Mouse (Mus musculus) brain, embryonic 14.5 days (tissue): Measurements from ENCODE around the gene Stard13.

Experiments
- CTCF ChIP-seq: fragments of 200-500 bp; IDR thresholded peaks from 2 replicates; pipeline ENCODE4 v1.5.1; 2012; ENCODE audit warnings: inconsistent platforms, mild to moderate bottlenecking, moderate library complexity, borderline replicate concordance; ENCODE audit not compliant: insufficient read depth, insufficient read length; ENCODE audit errors: extremely low read depth
- POLR2A ChIP-seq: fragments of 200-500 bp; IDR thresholded peaks from 2 replicates; pipeline ENCODE4 v1.6.1; 2012; ENCODE audit warnings: mild to moderate bottlenecking, inconsistent platforms, borderline replicate concordance; ENCODE audit not compliant: poor library complexity, insufficient read depth, insufficient read length, severe bottlenecking; ENCODE audit errors: extremely low read depth

DNA sequence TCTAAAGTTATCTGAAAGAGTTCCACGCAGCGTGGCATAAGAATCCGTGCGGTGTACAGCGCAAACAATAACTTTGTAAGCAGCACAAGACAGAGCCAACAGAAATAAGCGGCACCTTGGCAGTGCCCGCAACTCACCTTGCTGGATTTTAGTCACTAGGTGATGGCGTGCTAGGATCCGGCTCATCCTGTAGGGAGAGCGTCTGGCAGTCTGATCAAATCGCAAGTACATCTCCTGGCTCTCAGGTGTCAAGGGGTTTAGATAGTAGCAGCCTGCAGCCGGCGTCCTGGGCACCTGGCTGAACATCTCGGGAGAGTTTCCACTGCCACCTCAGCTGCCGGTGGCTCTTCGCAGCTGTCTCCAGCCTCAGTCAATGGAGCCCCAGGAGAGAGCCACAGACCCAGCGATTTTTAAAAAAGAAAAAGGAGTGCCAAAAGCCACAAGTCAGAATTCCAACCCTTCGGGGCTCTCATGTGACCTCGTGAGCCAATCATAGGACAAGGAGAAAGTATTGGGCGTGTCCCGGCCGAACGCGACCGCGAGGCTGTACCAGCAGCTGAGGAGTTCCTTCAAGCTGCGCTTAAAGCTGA lies 43.8 kb downstream of the Stard13 start:
- TF ChIP-seq POLR2A = no peak
- no peak for TF ChIP-seq CTCF
